Mouse (Mus musculus) gonadal fat pad, adult 2 months (tissue): ENCODE measurements around the gene Tns2. TPM values are rescaled to one million over a fixed set of nuclear protein-coding genes. Genes with fewer than 3 reads are reported as not detected.

Source experiments
- DNase-seq: peaks from one replicate; pipeline ENCODE4 v3.0.0-alpha.2; 2012; ENCODE audit warnings: low read depth
- polyA plus RNA-seq: library from polyadenylated mRNA; depleted of rRNA; stranded (reverse); fragments of >200 nt; gene quantifications from 2 replicates; pipeline ENCODE4 v1.2.3, GENCODE M21; 2012

Gene Tns2
- polyA plus RNA-seq, 1 experiment: 92.6 TPM

- DNase-seq: peak; percentile 68
Measured at GRCm38 (mm10) chr15:102092222-102092621, 8.0 kb upstream of the Tns2 start.

DNA sequence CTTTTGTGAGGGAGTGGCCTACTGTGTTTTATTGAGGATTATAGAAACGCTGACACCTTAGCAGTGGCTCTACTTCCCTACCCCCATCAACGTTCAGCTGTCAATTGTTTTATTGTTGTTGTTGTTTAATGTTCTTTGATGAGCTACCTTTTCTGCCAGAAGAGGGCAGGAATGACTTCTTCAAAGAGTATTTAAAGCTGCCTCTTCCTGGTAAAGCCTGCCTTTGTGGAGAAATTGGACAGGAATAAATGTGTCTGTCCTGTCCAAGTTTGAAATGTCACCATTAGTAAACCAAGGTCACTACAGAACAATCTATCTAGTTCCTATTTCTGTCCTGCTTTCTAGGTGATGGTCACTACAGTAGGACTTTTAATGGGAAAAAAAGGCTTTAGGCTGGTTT lies 6.1 kb upstream of the Tns2 start:
- DNase-seq: no peak

DNA sequence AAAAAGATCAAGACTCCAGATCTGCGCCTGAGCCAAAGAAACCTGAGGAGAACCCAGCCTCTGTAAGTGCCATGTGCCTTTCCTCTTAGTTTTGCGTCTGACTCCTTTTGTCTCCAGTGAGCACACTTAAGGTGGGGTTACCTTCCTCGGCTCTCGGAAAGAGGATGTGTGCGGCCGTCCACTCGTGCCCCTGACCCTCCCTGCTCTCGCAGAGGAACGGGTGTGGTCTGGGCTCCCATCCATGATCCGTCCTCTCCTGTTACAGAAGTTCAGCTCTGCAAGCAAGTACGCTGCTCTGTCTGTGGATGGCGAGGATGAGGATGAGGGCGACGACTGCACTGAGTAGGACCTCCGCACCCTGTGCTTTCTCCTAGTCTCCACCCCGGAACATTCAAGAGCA lies 5.2 kb upstream of the Tns2 start:
- no peak for DNase-seq

GRCm38 (mm10) chr15:102097147-102097915 lies 2.9 kb upstream of the Tns2 start:
- peak; percentile 78 for DNase-seq

- no peak for DNase-seq
Measured at GRCm38 (mm10) chr15:102097991-102098555, 2.1 kb upstream of the Tns2 start.

GRCm38 (mm10) chr15:102099260-102099659 lies 953 bp upstream of the Tns2 start:
- no peak for DNase-seq

GRCm38 (mm10) chr15:102099771-102100160 lies 447 bp upstream of the Tns2 start:
- DNase-seq: no peak

- DNase-seq: no peak
Measured at GRCm38 (mm10) chr15:102100996-102101671, 921 bp downstream of the Tns2 start.

DNA sequence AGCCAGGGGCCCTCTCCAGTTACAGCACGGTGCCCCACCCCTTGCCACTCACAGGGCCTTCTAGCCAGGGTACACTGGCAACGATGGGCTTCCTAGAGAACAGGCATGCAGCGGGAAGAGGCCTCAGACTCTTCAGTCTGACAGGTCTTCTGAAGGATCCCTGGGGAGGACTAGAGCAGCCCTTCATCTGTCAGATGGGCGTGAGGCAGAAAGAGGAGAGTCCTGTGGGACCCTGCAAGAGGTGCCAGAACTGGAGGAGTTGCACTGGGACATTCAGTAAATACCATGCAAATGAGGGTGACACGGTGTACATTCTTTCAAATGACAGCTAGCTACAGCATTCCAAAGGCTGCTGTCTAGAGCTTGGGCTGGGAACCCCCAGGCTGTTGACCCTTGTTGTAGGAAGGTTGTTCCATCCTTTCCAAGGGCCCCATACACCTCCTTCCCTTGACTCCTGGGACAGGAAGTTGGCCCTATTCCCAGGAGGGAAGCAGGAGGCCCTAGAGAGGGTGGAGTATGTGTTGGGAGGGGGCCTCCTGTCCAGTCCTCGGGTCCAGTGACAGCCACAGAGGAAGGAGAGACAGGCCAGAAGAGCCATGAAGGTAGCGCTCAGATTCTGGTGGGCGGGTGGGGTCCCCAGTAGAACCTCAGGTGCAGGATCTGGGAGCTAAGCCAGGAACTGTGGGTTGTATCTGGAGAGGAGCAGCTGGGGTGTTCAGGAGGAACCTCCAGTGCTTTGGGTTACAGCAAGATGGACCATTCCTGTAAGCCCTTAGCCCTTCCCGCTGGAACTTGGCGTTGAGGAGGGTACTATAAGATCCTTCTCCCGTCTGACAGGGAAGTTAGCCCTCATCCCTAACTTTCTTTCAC lies 1.7 kb downstream of the Tns2 start:
- no peak for DNase-seq

DNA sequence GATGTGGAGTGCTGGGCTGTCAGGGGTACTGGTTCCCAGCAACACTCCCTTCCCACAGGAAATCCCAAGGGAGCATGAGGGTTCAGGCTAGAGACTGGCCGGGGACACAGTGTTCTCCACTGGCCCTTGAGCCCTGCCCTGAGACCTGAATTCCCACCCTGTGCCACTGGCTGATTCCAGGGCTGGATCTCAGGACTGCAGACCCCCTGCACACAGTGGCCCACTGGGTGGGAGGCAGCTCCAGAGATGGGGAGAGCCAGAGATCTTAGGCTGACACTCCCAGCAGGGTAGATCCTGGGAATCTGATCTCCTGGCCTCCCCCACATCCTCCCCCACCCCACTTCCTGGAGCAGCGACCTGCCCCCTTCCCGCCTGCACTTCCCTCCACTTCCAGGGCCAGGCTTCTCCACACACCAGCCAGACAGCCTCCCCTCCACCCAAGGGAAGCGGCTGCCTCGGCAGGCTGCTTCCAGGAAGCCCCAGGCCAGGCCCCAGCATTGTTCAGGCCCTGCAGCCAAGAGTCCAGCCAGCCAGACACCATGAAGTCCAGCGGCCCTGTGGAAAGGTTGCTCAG lies 2.4 kb downstream of the Tns2 start:
- DNase-seq: no peak

GRCm38 (mm10) chr15:102103371-102103946 lies 3.2 kb downstream of the Tns2 start:
- DNase-seq: no peak

DNA sequence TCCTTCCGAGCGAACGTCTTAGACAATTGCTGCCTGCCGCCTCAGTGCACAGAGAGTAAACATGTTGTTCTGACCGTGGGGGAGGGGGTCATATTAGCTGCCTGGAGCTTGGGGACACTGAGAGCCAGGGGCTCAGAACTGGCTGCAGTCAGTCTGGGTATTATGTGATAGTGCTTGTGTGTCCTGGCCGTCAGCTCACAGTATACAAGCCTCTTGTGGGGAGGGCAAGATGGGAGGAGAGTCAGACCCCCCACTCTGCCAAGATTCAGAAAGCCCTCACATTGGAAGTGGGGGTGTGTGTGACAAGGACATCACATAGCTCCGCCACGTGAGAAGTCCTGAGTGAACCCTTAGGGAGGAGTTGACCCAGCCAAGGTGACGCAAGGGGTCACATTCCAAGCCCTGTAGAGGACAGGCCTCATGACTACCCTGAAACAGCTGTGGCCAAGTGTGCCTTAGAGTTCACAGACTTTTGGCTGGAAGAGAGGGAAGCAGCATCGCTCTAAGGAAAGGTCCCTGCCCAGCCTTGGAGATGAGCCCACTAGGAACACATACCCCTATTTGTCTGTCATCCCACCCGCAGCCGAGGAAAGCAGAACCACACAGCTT lies 3.8 kb downstream of the Tns2 start:
- no peak for DNase-seq

GRCm38 (mm10) chr15:102105360-102105759 lies 5.1 kb downstream of the Tns2 start:
- no peak for DNase-seq

DNA sequence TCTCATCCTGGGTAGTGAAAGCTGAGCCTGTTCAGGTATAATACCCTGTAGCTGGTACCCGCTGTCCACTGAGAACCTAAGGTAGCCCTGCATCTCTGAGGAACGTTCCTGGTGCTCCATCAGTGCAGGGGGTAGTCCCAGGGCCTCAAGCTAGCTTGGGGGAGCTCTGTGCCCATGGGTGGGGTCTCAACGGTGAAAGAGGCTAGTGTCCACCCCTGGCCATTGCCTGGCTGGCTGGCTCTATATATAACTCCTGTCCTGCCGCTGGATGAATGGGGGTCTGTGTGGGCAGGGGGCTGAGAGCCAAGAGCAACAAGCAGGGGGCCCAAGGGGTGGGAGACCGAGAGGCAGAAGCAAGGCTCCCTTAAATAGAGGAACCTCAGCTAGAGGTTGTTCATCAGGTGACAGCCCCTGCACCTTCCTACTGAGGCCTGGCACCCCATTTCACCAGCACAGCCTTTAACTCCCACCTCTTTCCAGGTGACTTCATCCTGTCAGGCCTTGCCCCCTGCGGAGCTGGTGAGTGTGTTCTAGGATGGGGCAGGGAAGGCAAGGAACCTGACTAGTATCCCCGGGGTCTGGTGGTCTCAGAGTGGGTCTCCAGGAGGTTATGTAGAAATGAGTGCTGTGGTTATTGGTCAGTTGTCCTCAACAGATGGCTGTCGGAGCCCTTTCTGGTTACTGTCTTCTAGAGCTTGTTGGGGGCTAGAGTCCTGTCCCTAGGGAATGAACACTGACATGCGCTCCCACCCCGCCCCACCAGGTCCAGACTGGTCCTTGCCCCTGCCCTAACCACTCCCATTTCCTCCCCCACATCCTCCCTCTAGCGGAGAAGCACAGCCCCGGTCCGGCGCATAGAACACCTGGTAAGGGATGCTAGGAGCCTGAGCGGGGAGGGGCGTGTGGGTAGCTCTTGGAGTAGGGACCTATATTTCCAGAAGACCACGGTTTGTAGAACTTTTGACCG lies 5.8 kb downstream of the Tns2 start:
- no peak for DNase-seq

- no peak for DNase-seq
Measured at GRCm38 (mm10) chr15:102106754-102107456, 6.7 kb downstream of the Tns2 start.

DNA sequence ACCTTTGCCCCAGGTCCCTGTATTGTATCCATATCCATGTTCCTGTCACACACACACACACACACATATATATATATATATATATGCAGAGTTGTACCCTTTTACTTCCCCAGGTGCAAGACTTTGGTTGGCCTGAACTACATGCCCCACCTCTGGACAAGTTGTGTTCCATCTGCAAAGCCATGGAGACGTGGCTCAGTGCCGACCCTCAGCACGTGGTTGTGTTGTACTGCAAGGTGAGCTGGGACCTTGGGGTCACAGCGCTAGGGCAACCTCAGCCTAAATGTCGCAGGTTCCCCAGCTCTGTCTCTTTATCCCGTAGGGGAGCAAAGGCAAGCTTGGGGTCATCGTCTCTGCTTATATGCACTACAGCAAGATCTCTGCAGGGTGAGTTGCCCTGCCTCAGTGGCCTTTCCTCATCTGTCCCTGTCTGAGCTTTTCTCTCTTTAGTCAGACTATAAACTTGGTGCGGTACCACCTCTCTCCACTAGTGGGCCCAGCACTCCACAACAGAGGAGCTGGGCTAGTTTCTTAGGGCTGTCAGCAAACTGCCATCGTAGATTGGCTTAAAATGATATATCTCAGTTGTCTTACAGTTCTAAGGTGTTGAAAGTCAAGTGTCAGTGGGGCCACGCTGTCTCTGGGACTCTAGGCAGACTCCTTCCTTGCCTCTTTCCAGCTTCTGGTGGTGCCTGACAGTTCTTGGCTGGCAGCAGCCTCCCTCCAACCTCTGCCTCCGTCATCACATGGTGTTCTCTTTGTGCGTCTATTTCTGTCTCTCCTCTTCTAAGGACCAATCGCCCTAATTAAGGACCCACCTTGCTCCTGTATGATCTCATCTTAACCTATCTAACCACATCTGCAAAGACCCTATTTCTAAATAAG lies 7.7 kb downstream of the Tns2 start:
- DNase-seq: no peak

GRCm38 (mm10) chr15:102108651-102109525 lies 8.7 kb downstream of the Tns2 start:
- no peak for DNase-seq
